Mouse (Mus musculus): ENCODE measurements around the gene Mapk1ip1. TPM values are rescaled to one million over a fixed set of nuclear protein-coding genes. Genes with fewer than 3 reads are reported as not detected.

Mapk1ip1 gene
- total RNA-seq (2023) = 23.9 and 30.1 TPM in 2 replicates

GRCm38 (mm10) chr7:138845544-138846391, at the start of gene Mapk1ip1, which contains the start of gene Ppp2r2d:
Mapk1ip1 (minus strand) TSS chr7:138846273.
Ppp2r2d (plus strand) TSS chr7:138846079.

Other genes starting within 250 kb of the Mapk1ip1 start
- gene Ppp2r2d, start 194 bp downstream of the Mapk1ip1 start, total RNA-seq (2023) = 68.0 and 87.9 TPM in 2 replicates
- gene Bnip3, start 63.2 kb upstream of the Mapk1ip1 start, total RNA-seq (2023) = 9.6 and 9.8 TPM in 2 replicates
- gene Jakmip3, start 94.5 kb upstream of the Mapk1ip1 start, total RNA-seq (2023) = not detected in 2 replicates
- not detected in 2 replicates for gene Dpysl4, start 239.7 kb upstream of the Mapk1ip1 start, total RNA-seq (2023)